Mouse (Mus musculus) hindbrain, embryonic 13.5 days (tissue): ENCODE measurements around the gene Gm20708. TPM values are rescaled to one million over a fixed set of nuclear protein-coding genes. Genes with fewer than 3 reads are reported as not detected.

Source experiments
- ATAC-seq: fragments of 200-750 bp; cut with Nextera tagmentation; 2 replicates; pipeline ENCODE4 v1.8.0; 2017; ENCODE audit warnings: moderate TSS enrichment; ENCODE audit not compliant: low FRiP score
- H3K27ac ChIP-seq: fragments of 300-500 bp; sonication (generic); 2 replicates; pipeline ENCODE4 v1.5.1; 2015; ENCODE audit warnings: inconsistent platforms, mild to moderate bottlenecking, moderate library complexity
- H3K27me3 ChIP-seq: fragments of 300-500 bp; sonication (generic); 2 replicates; pipeline ENCODE4 v1.6.1; 2015; ENCODE audit warnings: mild to moderate bottlenecking, inconsistent platforms
- H3K36me3 ChIP-seq: fragments of 300-500 bp; sonication (generic); 2 replicates; pipeline ENCODE4 v1.6.1; 2015; ENCODE audit warnings: mild to moderate bottlenecking, inconsistent platforms
- H3K4me1 ChIP-seq: fragments of 300-500 bp; sonication (generic); replicated peaks from 2 replicates; pipeline ENCODE4 v1.6.1; 2015; ENCODE audit warnings: inconsistent platforms
- H3K4me2 ChIP-seq: fragments of 300-500 bp; sonication (generic); 2 replicates; pipeline ENCODE4 v1.6.1; 2015; ENCODE audit warnings: inconsistent platforms, mild to moderate bottlenecking, moderate library complexity
- H3K4me3 ChIP-seq: fragments of 300-500 bp; sonication (generic); 2 replicates; pipeline ENCODE4 v1.5.1; 2015; ENCODE audit warnings: mild to moderate bottlenecking, inconsistent platforms
- H3K9ac ChIP-seq: fragments of 300-500 bp; sonication (generic); 2 replicates; pipeline ENCODE4 v1.6.1; 2015; ENCODE audit warnings: mild to moderate bottlenecking, inconsistent platforms
- H3K9me3 ChIP-seq: fragments of 300-500 bp; sonication (generic); 2 replicates; pipeline ENCODE4 v1.6.1; 2016; ENCODE audit warnings: inconsistent platforms
- WGBS: fragments of 180-500 bp; shearing (Covaris S2); methylation state at CpG from one replicate; pipeline ENCODE4 v1.1.7; 2015; 5-methylcytosine and 5-hydroxymethylcytosine counted together
- polyA plus RNA-seq: library from polyadenylated mRNA; unstranded; fragments of >200 nt; fragmentation: Nextera tagmentation; extraction: Ambion mirVana; gene quantifications from 2 replicates; pipeline ENCODE4 v1.2.1, GENCODE M21; 2015

Gene Gm20708
- polyA plus RNA-seq, 1 experiment from 2014 or later: 0.74 TPM

- ATAC-seq: no peak
- 91% methylated on average over 7 of the region's 7 CpGs for WGBS
- peaks cover 23% of the 10 kb centered on the region for H3K4me1 ChIP-seq
These were observed 10.7 kb downstream of the Gm20708 start for GRCm38 (mm10) chr11:117820173-117820572.

GRCm38 (mm10) chr11:117821868-117822267 lies 12.4 kb downstream of the Gm20708 start:
- H3K4me2 ChIP-seq: no peak overlapping the region
- no peaks in the 10 kb centered on the region for H3K27me3 ChIP-seq
- no peak for ATAC-seq
- 88% methylated on average over 9 of the region's 9 CpGs for WGBS
- H3K4me3 ChIP-seq: no peak overlapping the region
- H3K4me1 ChIP-seq: peaks cover 39% of the 10 kb centered on the region
- H3K9ac ChIP-seq: no peak overlapping the region
- H3K27ac ChIP-seq: no peak overlapping the region
- no peaks in the 10 kb centered on the region for H3K36me3 ChIP-seq
- H3K9me3 ChIP-seq: no peaks in the 10 kb centered on the region

More at GRCm38 (mm10) chr11:117820173-117820572, 10.7 kb downstream of the Gm20708 start:
- no peaks in the 10 kb centered on the region for H3K27me3 ChIP-seq
- H3K9me3 ChIP-seq: no peaks in the 10 kb centered on the region
- no peak overlapping the region for H3K27ac ChIP-seq
- H3K9ac ChIP-seq: no peak overlapping the region
- no peak overlapping the region for H3K4me2 ChIP-seq
- no peak overlapping the region for H3K4me3 ChIP-seq
- no peaks in the 10 kb centered on the region for H3K36me3 ChIP-seq

GRCm38 (mm10) chr11:117822728-117823241 lies 13.3 kb downstream of the Gm20708 start:
- no peak for ATAC-seq
- no peaks in the 10 kb centered on the region for H3K9me3 ChIP-seq
- no peak overlapping the region for H3K27ac ChIP-seq

GRCm38 (mm10) chr11:117823411-117823810 lies 13.9 kb downstream of the Gm20708 start:
- no peaks in the 10 kb centered on the region for H3K27me3 ChIP-seq
- no peak overlapping the region for H3K9ac ChIP-seq
- H3K4me1 ChIP-seq: peaks cover 51% of the 10 kb centered on the region
- no peak for ATAC-seq
- H3K4me3 ChIP-seq: no peak overlapping the region
- H3K9me3 ChIP-seq: no peaks in the 10 kb centered on the region
- no peak overlapping the region for H3K4me2 ChIP-seq
- no peak overlapping the region for H3K27ac ChIP-seq
- WGBS: 95% methylated on average over 6 of the region's 6 CpGs
- no peaks in the 10 kb centered on the region for H3K36me3 ChIP-seq

More at GRCm38 (mm10) chr11:117822728-117823241, 13.3 kb downstream of the Gm20708 start:
- Histone ChIP-seq H3K4me1 (peaks cover 45% of the 10 kb centered on the region), H3K36me3 (no peaks in the 10 kb centered on the region), H3K4me2 (no peak overlapping the region), H3K4me3 (no peak overlapping the region), H3K27me3 (no peaks in the 10 kb centered on the region), H3K9ac (no peak overlapping the region)
- 82% methylated on average over 7 of the region's 7 CpGs for WGBS

- H3K27ac ChIP-seq: no peak overlapping the region
- WGBS: 19% methylated on average over 23 of the region's 23 CpGs
- H3K4me2 ChIP-seq: peak overlapping the region; percentile 72
- H3K36me3 ChIP-seq: no peaks in the 10 kb centered on the region
- peak; percentile 75 for ATAC-seq
- peak overlapping the region; percentile 22 for H3K4me3 ChIP-seq
- peak overlapping the region; percentile 64; the same call in 1 of the 2 replicates for H3K9ac ChIP-seq
- peaks cover 53% of the 10 kb centered on the region for H3K4me1 ChIP-seq
- H3K27me3 ChIP-seq: no peaks in the 10 kb centered on the region
- no peaks in the 10 kb centered on the region for H3K9me3 ChIP-seq
These were observed 14.8 kb downstream of the Gm20708 start for GRCm38 (mm10) chr11:117824060-117824969.

GRCm38 (mm10) chr11:117825333-117826101 lies 16.0 kb downstream of the Gm20708 start, which contains the start of the genes Afmid and Tk1:
Afmid (plus strand) TSS chr11:117825924.
Tk1 (minus strand) TSS chr11:117826092.
- peaks cover 59% of the 10 kb centered on the region for H3K4me1 ChIP-seq
- WGBS: under 1% methylated on average over 34 of the region's 34 CpGs

GRCm38 (mm10) chr11:117826164-117826563 lies 16.7 kb downstream of the Gm20708 start:
- H3K27me3 ChIP-seq: no peaks in the 10 kb centered on the region
- H3K4me1 ChIP-seq: peaks cover 61% of the 10 kb centered on the region
- H3K9ac ChIP-seq: peak overlapping the region; percentile 64
- ATAC-seq: no peak
- H3K9me3 ChIP-seq: no peaks in the 10 kb centered on the region
- H3K4me2 ChIP-seq: peak overlapping the region; percentile 72
- WGBS: 11% methylated on average over 5 of the region's 5 CpGs
- H3K27ac ChIP-seq: peak overlapping the region; percentile 30; the same call in 1 of the 2 replicates
- no peaks in the 10 kb centered on the region for H3K36me3 ChIP-seq
- peak overlapping the region; percentile 42 for H3K4me3 ChIP-seq

More at GRCm38 (mm10) chr11:117825333-117826101, 16.0 kb downstream of the Gm20708 start, which contains the start of the genes Afmid and Tk1:
- 0 out of 2 replicates have a peak, but pooled peaks have one; percentile 32 for ATAC-seq
- Histone ChIP-seq H3K9me3 (no peaks in the 10 kb centered on the region), H3K4me2 (peak within 1 kb of the TSS; percentile 72), H3K9ac (peak within 1 kb of the TSS; percentile 64), H3K36me3 (no peaks in the 10 kb centered on the region), H3K4me3 (peak within 1 kb of the TSS; percentile 42), H3K27ac (peak within 1 kb of the TSS; percentile 30; the same call in 1 of the 2 replicates), H3K27me3 (no peaks in the 10 kb centered on the region)

GRCm38 (mm10) chr11:117826916-117827315 lies 17.4 kb downstream of the Gm20708 start:
- Histone ChIP-seq H3K4me3 (no peak overlapping the region), H3K36me3 (no peaks in the 10 kb centered on the region), H3K4me1 (peaks cover 62% of the 10 kb centered on the region), H3K9me3 (no peaks in the 10 kb centered on the region), H3K27me3 (no peaks in the 10 kb centered on the region), H3K27ac (no peak overlapping the region), H3K4me2 (0 out of 2 replicates have a peak overlapping the region, but pooled peaks have one; percentile 72), H3K9ac (no peak overlapping the region)
- no peak for ATAC-seq
- WGBS: 78% methylated on average over 8 of the region's 8 CpGs

- Histone ChIP-seq H3K4me3 (no peak overlapping the region), H3K4me2 (no peak overlapping the region), H3K9ac (no peak overlapping the region), H3K36me3 (no peaks in the 10 kb centered on the region), H3K4me1 (peaks cover 67% of the 10 kb centered on the region), H3K9me3 (no peaks in the 10 kb centered on the region), H3K27ac (no peak overlapping the region), H3K27me3 (no peaks in the 10 kb centered on the region)
- no peak for ATAC-seq
- 77% methylated on average over 3 of the region's 3 CpGs for WGBS
These were observed 17.9 kb downstream of the Gm20708 start for GRCm38 (mm10) chr11:117827386-117827785.

- no peak overlapping the region for H3K9ac ChIP-seq
- 0 out of 2 replicates have a peak overlapping the region, but pooled peaks have one; percentile 40 for H3K27ac ChIP-seq
- H3K36me3 ChIP-seq: no peaks in the 10 kb centered on the region
- no peaks in the 10 kb centered on the region for H3K9me3 ChIP-seq
- WGBS: 79% methylated on average over 18 of the region's 18 CpGs
- no peak for ATAC-seq
- peaks cover 71% of the 10 kb centered on the region for H3K4me1 ChIP-seq
- no peak overlapping the region for H3K4me2 ChIP-seq
- no peak overlapping the region for H3K4me3 ChIP-seq
- H3K27me3 ChIP-seq: no peaks in the 10 kb centered on the region
These were observed 18.9 kb downstream of the Gm20708 start for GRCm38 (mm10) chr11:117828149-117828887.

GRCm38 (mm10) chr11:117828888-117829604 lies 19.6 kb downstream of the Gm20708 start:
- H3K27ac ChIP-seq: peak overlapping the region; percentile 40; the same call in 1 of the 2 replicates
- no peaks in the 10 kb centered on the region for H3K36me3 ChIP-seq
- peaks cover 68% of the 10 kb centered on the region for H3K4me1 ChIP-seq
- no peak for ATAC-seq
- no peaks in the 10 kb centered on the region for H3K27me3 ChIP-seq
- 59% methylated on average over 9 of the region's 9 CpGs for WGBS
- H3K9ac ChIP-seq: no peak overlapping the region; the same call in 1 of the 2 replicates
- H3K4me3 ChIP-seq: no peak overlapping the region
- no peak overlapping the region for H3K4me2 ChIP-seq
- no peaks in the 10 kb centered on the region for H3K9me3 ChIP-seq
